Mouse (Mus musculus) hindbrain, embryonic 16.5 days (tissue): ENCODE measurements around the gene Tmbim7. TPM values are rescaled to one million over a fixed set of nuclear protein-coding genes. Genes with fewer than 3 reads are reported as not detected.
"Not testable (repeated sequence)": the region's sequence is repeated elsewhere in the genome, so short reads cannot be mapped to it uniquely, and the experiment has no call there.

ENCODE experiments used
- ATAC-seq: fragments of 200-750 bp; cut with Nextera tagmentation; 2 replicates; pipeline ENCODE4 v1.8.0; 2017; ENCODE audit warnings: moderate TSS enrichment, moderate library complexity
- H3K27ac ChIP-seq: fragments of 300-500 bp; sonication (generic); 2 replicates; pipeline ENCODE4 v1.5.1; 2014; ENCODE audit warnings: low read depth, mild to moderate bottlenecking, control low read depth, low read length, moderate library complexity
- H3K27me3 ChIP-seq: fragments of 300-500 bp; sonication (generic); replicated peaks from 2 replicates; pipeline ENCODE4 v1.6.1; 2014; ENCODE audit warnings: low read length; ENCODE audit not compliant: control insufficient read depth, insufficient read depth
- H3K36me3 ChIP-seq: fragments of 300-500 bp; sonication (generic); 2 replicates; pipeline ENCODE4 v1.6.1; 2014; ENCODE audit warnings: mild to moderate bottlenecking, low read length, moderate library complexity, mixed read lengths; ENCODE audit not compliant: control insufficient read depth, insufficient read depth
- H3K4me1 ChIP-seq: fragments of 300-500 bp; sonication (generic); 2 replicates; pipeline ENCODE4 v1.6.1; 2014; ENCODE audit warnings: low read depth, low read length; ENCODE audit not compliant: control insufficient read depth, insufficient read depth
- H3K4me2 ChIP-seq: fragments of 300-500 bp; sonication (generic); 2 replicates; pipeline ENCODE4 v1.6.1; 2014; ENCODE audit warnings: mild to moderate bottlenecking, low read length, control low read depth, moderate library complexity
- H3K4me3 ChIP-seq: fragments of 300-500 bp; sonication (generic); 2 replicates; pipeline ENCODE4 v1.5.1; 2014; ENCODE audit warnings: mild to moderate bottlenecking, low read length, control low read depth, moderate library complexity
- H3K9ac ChIP-seq: fragments of 300-500 bp; sonication (generic); 2 replicates; pipeline ENCODE4 v1.6.1; 2014; ENCODE audit warnings: low read depth, mild to moderate bottlenecking, control low read depth, low read length, moderate library complexity
- H3K9me3 ChIP-seq: fragments of 300-500 bp; sonication (generic); 2 replicates; pipeline ENCODE4 v1.6.1; 2014; ENCODE audit warnings: mild to moderate bottlenecking, low read length, moderate library complexity; ENCODE audit not compliant: control insufficient read depth
- WGBS: fragments of 180-500 bp; shearing (Covaris S2); extraction: QIAGEN DNeasy Blood & Tissue Kit; methylation state at CpG from one replicate; pipeline ENCODE4 v1.1.7; 2014; 5-methylcytosine and 5-hydroxymethylcytosine counted together
- polyA plus RNA-seq: library from polyadenylated mRNA; unstranded; fragments of >200 nt; fragmentation: Nextera tagmentation; extraction: Ambion mirVana; gene quantifications from 2 replicates; pipeline ENCODE4 v1.2.1, GENCODE M21; 2015

Tmbim7 gene
- polyA plus RNA-seq, 1 experiment from 2014 or later, result not detected

- 84% methylated on average over 5 of the region's 5 CpGs for WGBS
These were observed 640 bp downstream of the Tmbim7 start for GRCm38 (mm10) chr5:3651621-3652020.

GRCm38 (mm10) chr5:3652903-3653575 lies 2.1 kb downstream of the Tmbim7 start:
- 94% methylated on average over 15 of the region's 25 CpGs for WGBS
- H3K9ac ChIP-seq, H3K27me3 ChIP-seq, H3K27ac ChIP-seq, H3K4me3 ChIP-seq, ATAC-seq, H3K36me3 ChIP-seq, H3K9me3 ChIP-seq, H3K4me1 ChIP-seq, H3K4me2 ChIP-seq: not testable (repeated sequence)

More at GRCm38 (mm10) chr5:3651621-3652020, 640 bp downstream of the Tmbim7 start:
- H3K36me3 ChIP-seq, result no peaks in the 10 kb centered on the region
- no peak overlapping the region for H3K27ac ChIP-seq
- no peak for ATAC-seq
- H3K9me3 ChIP-seq, result no peaks in the 10 kb centered on the region
- peaks cover under 1% of the 10 kb centered on the region for H3K4me1 ChIP-seq
- H3K27me3 ChIP-seq, result no peaks in the 10 kb centered on the region
- no peak overlapping the region for H3K4me2 ChIP-seq
- no peak overlapping the region for H3K9ac ChIP-seq
- H3K4me3 ChIP-seq, result no peak overlapping the region

GRCm38 (mm10) chr5:3653801-3654200 lies 2.8 kb downstream of the Tmbim7 start:
- Histone ChIP-seq H3K9ac (no peak overlapping the region), H3K36me3 (no peaks in the 10 kb centered on the region), H3K27ac (no peak overlapping the region), H3K9me3 (no peaks in the 10 kb centered on the region), H3K4me1 (no peaks in the 10 kb centered on the region), H3K4me2 (no peak overlapping the region), H3K27me3 (no peaks in the 10 kb centered on the region), H3K4me3 (no peak overlapping the region)
- no peak for ATAC-seq
- WGBS, result 96% methylated on average over 4 of the region's 4 CpGs

- Histone ChIP-seq H3K27me3 (no peaks in the 10 kb centered on the region), H3K4me3 (no peak within 1 kb of the TSS), H3K36me3 (no peaks in the 10 kb centered on the region), H3K4me2 (no peak within 1 kb of the TSS), H3K9ac (no peak within 1 kb of the TSS), H3K9me3 (no peaks in the 10 kb centered on the region), H3K4me1 (no peaks in the 10 kb centered on the region), H3K27ac (no peak within 1 kb of the TSS)
- ATAC-seq, result no peak
- WGBS, result 77% methylated on average over 5 of the region's 5 CpGs
These were observed 6.1 kb downstream of the Tmbim7 start, which contains the start of gene Gatad1 for GRCm38 (mm10) chr5:3657085-3657484. Gatad1 (minus strand) TSS chr5:3657185.

GRCm38 (mm10) chr5:3665225-3665624 lies 14.2 kb downstream of the Tmbim7 start:
- no peak overlapping the region for H3K4me3 ChIP-seq
- H3K9ac ChIP-seq, result no peak overlapping the region
- H3K27ac ChIP-seq, result no peak overlapping the region
- no peaks in the 10 kb centered on the region for H3K9me3 ChIP-seq
- H3K4me2 ChIP-seq, result no peak overlapping the region
- no peaks in the 10 kb centered on the region for H3K27me3 ChIP-seq
- 92% methylated on average over 2 of the region's 2 CpGs for WGBS
- no peaks in the 10 kb centered on the region for H3K4me1 ChIP-seq
- no peaks in the 10 kb centered on the region for H3K36me3 ChIP-seq
- no peak for ATAC-seq

GRCm38 (mm10) chr5:3666585-3666984 lies 15.6 kb downstream of the Tmbim7 start:
- H3K4me3 ChIP-seq, result no peak overlapping the region
- no peaks in the 10 kb centered on the region for H3K9me3 ChIP-seq
- no peak for ATAC-seq
- no peak overlapping the region for H3K9ac ChIP-seq
- H3K4me2 ChIP-seq, result no peak overlapping the region
- H3K27me3 ChIP-seq, result no peaks in the 10 kb centered on the region
- no peaks in the 10 kb centered on the region for H3K4me1 ChIP-seq
- WGBS, result 89% methylated on average over 12 of the region's 12 CpGs
- H3K36me3 ChIP-seq, result no peaks in the 10 kb centered on the region
- H3K27ac ChIP-seq, result no peak overlapping the region

- H3K9me3 ChIP-seq, result no peaks in the 10 kb centered on the region
- 90% methylated on average over 6 of the region's 6 CpGs for WGBS
- no peaks in the 10 kb centered on the region for H3K4me1 ChIP-seq
These were observed 19.1 kb downstream of the Tmbim7 start for GRCm38 (mm10) chr5:3669938-3670554.

GRCm38 (mm10) chr5:3688298-3688697 lies 37.3 kb downstream of the Tmbim7 start:
- Histone ChIP-seq H3K9me3 (no peaks in the 10 kb centered on the region), H3K27ac (no peak overlapping the region), H3K36me3 (peaks cover 20% of the 10 kb centered on the region), H3K4me3 (no peak overlapping the region), H3K27me3 (no peaks in the 10 kb centered on the region), H3K9ac (no peak overlapping the region), H3K4me2 (no peak overlapping the region), H3K4me1 (no peaks in the 10 kb centered on the region)
- 87% methylated on average over 8 of the region's 8 CpGs for WGBS
- no peak for ATAC-seq

More at GRCm38 (mm10) chr5:3669938-3670554, 19.1 kb downstream of the Tmbim7 start:
- Histone ChIP-seq H3K4me2 (no peak overlapping the region), H3K27me3 (no peaks in the 10 kb centered on the region), H3K4me3 (no peak overlapping the region), H3K9ac (no peak overlapping the region), H3K36me3 (no peaks in the 10 kb centered on the region), H3K27ac (no peak overlapping the region)
- ATAC-seq, result no peak

GRCm38 (mm10) chr5:3691283-3691682 lies 40.3 kb downstream of the Tmbim7 start:
- Histone ChIP-seq H3K4me2 (no peak overlapping the region), H3K9ac (no peak overlapping the region), H3K27me3 (no peaks in the 10 kb centered on the region), H3K4me1 (no peaks in the 10 kb centered on the region), H3K27ac (no peak overlapping the region), H3K9me3 (no peaks in the 10 kb centered on the region), H3K4me3 (no peak overlapping the region), H3K36me3 (peaks cover 24% of the 10 kb centered on the region)
- ATAC-seq, result no peak
- WGBS, result 92% methylated on average over 3 of the region's 3 CpGs
